Mouse (Mus musculus): Measurements from ENCODE around the gene Park7. TPM values are rescaled to one million over a fixed set of nuclear protein-coding genes. Genes with fewer than 3 reads are reported as not detected.
"Not testable (repeated sequence)": the region's sequence is repeated elsewhere in the genome, so short reads cannot be mapped to it uniquely, and the experiment has no call there.

Park7 gene
- polyA plus RNA-seq, 1 experiment from 2014 or later = 370 TPM

- no peaks in the 10 kb centered on the region for H3K27me3 ChIP-seq (replicated peaks)
- no peak overlapping the region for H3K4me3 ChIP-seq
- H3K4me2 ChIP-seq = no peak overlapping the region
- H3K9me3 ChIP-seq = no peaks in the 10 kb centered on the region
- no peak overlapping the region for H3K27ac ChIP-seq
- H3K36me3 ChIP-seq (replicated peaks) = no peaks in the 10 kb centered on the region
- ATAC-seq (replicated peaks) = no peak
- H3K9ac ChIP-seq = no peak overlapping the region
- 82% methylated on average over 4 of the region's 4 CpGs for WGBS
- no peaks in the 10 kb centered on the region for H3K4me1 ChIP-seq
These were observed 25.7 kb downstream of the Park7 start for GRCm38 (mm10) chr4:150888492-150888891.

- WGBS = 83% methylated on average over 5 of the region's 5 CpGs
- no peaks in the 10 kb centered on the region for H3K27me3 ChIP-seq (replicated peaks)
- H3K9ac ChIP-seq = no peak overlapping the region
- H3K4me3 ChIP-seq = no peak overlapping the region
- no peaks in the 10 kb centered on the region for H3K4me1 ChIP-seq
- no peak overlapping the region for H3K27ac ChIP-seq
- H3K4me2 ChIP-seq = no peak overlapping the region
- H3K36me3 ChIP-seq (replicated peaks) = no peaks in the 10 kb centered on the region
- ATAC-seq (replicated peaks) = no peak
- no peaks in the 10 kb centered on the region for H3K9me3 ChIP-seq
These were observed 26.3 kb downstream of the Park7 start for GRCm38 (mm10) chr4:150887903-150888302.

GRCm38 (mm10) chr4:150882632-150883031, 31.6 kb downstream of the Park7 start:
- 85% methylated on average over 5 of the region's 5 CpGs for WGBS
- no peak overlapping the region for H3K27ac ChIP-seq
- H3K9me3 ChIP-seq = peaks cover 11% of the 10 kb centered on the region
- H3K9ac ChIP-seq = no peak overlapping the region
- no peaks in the 10 kb centered on the region for H3K27me3 ChIP-seq (replicated peaks)
- no peaks in the 10 kb centered on the region for H3K4me1 ChIP-seq
- no peak overlapping the region for H3K4me3 ChIP-seq
- ATAC-seq (replicated peaks) = no peak
- no peaks in the 10 kb centered on the region for H3K36me3 ChIP-seq (replicated peaks)
- H3K4me2 ChIP-seq = no peak overlapping the region

GRCm38 (mm10) chr4:150880364-150880763, 33.9 kb downstream of the Park7 start:
- H3K9ac ChIP-seq = no peak overlapping the region
- H3K4me3 ChIP-seq = no peak overlapping the region
- ATAC-seq (replicated peaks) = no peak
- peaks cover 11% of the 10 kb centered on the region for H3K9me3 ChIP-seq
- H3K36me3 ChIP-seq (replicated peaks) = no peaks in the 10 kb centered on the region
- H3K4me2 ChIP-seq = no peak overlapping the region
- WGBS = 84% methylated on average over 5 of the region's 5 CpGs
- H3K4me1 ChIP-seq = no peaks in the 10 kb centered on the region
- H3K27me3 ChIP-seq (replicated peaks) = no peaks in the 10 kb centered on the region
- no peak overlapping the region for H3K27ac ChIP-seq

GRCm38 (mm10) chr4:150879631-150880030, 34.6 kb downstream of the Park7 start:
- Histone ChIP-seq H3K9me3 (peaks cover 11% of the 10 kb centered on the region), H3K27me3 (replicated peaks) (no peaks in the 10 kb centered on the region), H3K4me3 (no peak overlapping the region), H3K4me1 (no peaks in the 10 kb centered on the region), H3K9ac (no peak overlapping the region), H3K4me2 (no peak overlapping the region), H3K36me3 (replicated peaks) (no peaks in the 10 kb centered on the region), H3K27ac (no peak overlapping the region)
- no peak for ATAC-seq (replicated peaks)
- WGBS = 95% methylated on average over 22 of the region's 22 CpGs

GRCm38 (mm10) chr4:150875393-150875792, 38.8 kb downstream of the Park7 start:
- H3K9me3 ChIP-seq = peaks cover 11% of the 10 kb centered on the region
- H3K36me3 ChIP-seq (replicated peaks) = no peaks in the 10 kb centered on the region
- H3K9ac ChIP-seq = no peak overlapping the region
- ATAC-seq (replicated peaks) = no peak
- H3K4me1 ChIP-seq = peaks cover 7% of the 10 kb centered on the region; the same call in 1 of the 2 replicates
- H3K27ac ChIP-seq = no peak overlapping the region
- no peak overlapping the region for H3K4me2 ChIP-seq
- no peak overlapping the region for H3K4me3 ChIP-seq
- WGBS = 87% methylated on average over 10 of the region's 10 CpGs
- no peaks in the 10 kb centered on the region for H3K27me3 ChIP-seq (replicated peaks)

- not testable (repeated sequence) for H3K27me3 ChIP-seq (replicated peaks); H3K36me3 ChIP-seq (replicated peaks); ATAC-seq (replicated peaks); H3K4me1 ChIP-seq; H3K4me2 ChIP-seq; H3K4me3 ChIP-seq; H3K9ac ChIP-seq; H3K27ac ChIP-seq
- H3K9me3 ChIP-seq = peaks cover 11% of the 10 kb centered on the region
- 79% methylated on average over 4 of the region's 4 CpGs for WGBS
These were observed 39.8 kb downstream of the Park7 start for GRCm38 (mm10) chr4:150874416-150874815.

GRCm38 (mm10) chr4:150872681-150873080, 41.6 kb downstream of the Park7 start:
- no peaks in the 10 kb centered on the region for H3K9me3 ChIP-seq
- H3K27ac ChIP-seq = no peak overlapping the region
- H3K4me2 ChIP-seq = no peak overlapping the region
- peaks cover 7% of the 10 kb centered on the region; the same call in 1 of the 2 replicates for H3K4me1 ChIP-seq
- H3K36me3 ChIP-seq (replicated peaks) = peaks cover 2% of the 10 kb centered on the region; the same call in 1 of the 2 replicates
- H3K4me3 ChIP-seq = no peak overlapping the region
- H3K27me3 ChIP-seq (replicated peaks) = no peaks in the 10 kb centered on the region
- no peak for ATAC-seq (replicated peaks)
- 86% methylated on average over 8 of the region's 8 CpGs for WGBS
- H3K9ac ChIP-seq = no peak overlapping the region

- H3K4me1 ChIP-seq = peaks cover 7% of the 10 kb centered on the region; the same call in 1 of the 2 replicates
- no peaks in the 10 kb centered on the region for H3K27me3 ChIP-seq (replicated peaks)
- no peak for ATAC-seq (replicated peaks)
- peaks cover 6% of the 10 kb centered on the region; the same call in 1 of the 2 replicates for H3K36me3 ChIP-seq (replicated peaks)
- H3K9ac ChIP-seq = no peak overlapping the region
- H3K9me3 ChIP-seq = no peaks in the 10 kb centered on the region
- H3K27ac ChIP-seq = no peak overlapping the region
- no peak overlapping the region for H3K4me3 ChIP-seq
- no peak overlapping the region for H3K4me2 ChIP-seq
- WGBS = 52% methylated on average over 9 of the region's 9 CpGs
These were observed 42.0 kb downstream of the Park7 start for GRCm38 (mm10) chr4:150872139-150872651.

GRCm38 (mm10) chr4:150871392-150872138, 42.7 kb downstream of the Park7 start:
- no peaks in the 10 kb centered on the region for H3K9me3 ChIP-seq
- no peaks in the 10 kb centered on the region for H3K27me3 ChIP-seq (replicated peaks)
- no peak overlapping the region for H3K4me3 ChIP-seq
- 34% methylated on average over 10 of the region's 10 CpGs for WGBS
- H3K36me3 ChIP-seq (replicated peaks) = peaks cover 11% of the 10 kb centered on the region; the same call in 1 of the 2 replicates
- no peak overlapping the region for H3K4me2 ChIP-seq
- no peak for ATAC-seq (replicated peaks)
- no peak overlapping the region for H3K9ac ChIP-seq
- H3K27ac ChIP-seq = no peak overlapping the region
- peaks cover 7% of the 10 kb centered on the region; the same call in 1 of the 2 replicates for H3K4me1 ChIP-seq

- Histone ChIP-seq H3K9ac (no peak overlapping the region), H3K27ac (no peak overlapping the region), H3K4me2 (no peak overlapping the region), H3K4me1 (peaks cover 7% of the 10 kb centered on the region; the same call in 1 of the 2 replicates), H3K27me3 (replicated peaks) (no peaks in the 10 kb centered on the region), H3K9me3 (no peaks in the 10 kb centered on the region), H3K4me3 (no peak overlapping the region), H3K36me3 (replicated peaks) (peaks cover 11% of the 10 kb centered on the region; the same call in 1 of the 2 replicates)
- 83% methylated on average over 13 of the region's 13 CpGs for WGBS
- no peak for ATAC-seq (replicated peaks)
These were observed 43.3 kb downstream of the Park7 start for GRCm38 (mm10) chr4:150870963-150871391.

- no peak overlapping the region for H3K4me3 ChIP-seq
- H3K9me3 ChIP-seq = no peaks in the 10 kb centered on the region
- no peaks in the 10 kb centered on the region for H3K27me3 ChIP-seq (replicated peaks)
- H3K36me3 ChIP-seq (replicated peaks) = peaks cover 11% of the 10 kb centered on the region; the same call in 1 of the 2 replicates
- no peak overlapping the region for H3K9ac ChIP-seq
- H3K4me1 ChIP-seq = peaks cover 7% of the 10 kb centered on the region; the same call in 1 of the 2 replicates
- H3K27ac ChIP-seq = no peak overlapping the region
- no peak for ATAC-seq (replicated peaks)
- WGBS = 81% methylated on average over 17 of the region's 17 CpGs
- no peak overlapping the region for H3K4me2 ChIP-seq
These were observed 44.7 kb downstream of the Park7 start for GRCm38 (mm10) chr4:150869276-150870197.

Measured in midbrain, embryonic 15.5 days (tissue).